Mouse (Mus musculus) lung, embryonic 15.5 days (tissue): ENCODE results near the gene Phldb2. TPM values are rescaled to one million over a fixed set of nuclear protein-coding genes. Genes with fewer than 3 reads are reported as not detected.

Experiments used
- ATAC-seq: fragments of 200-750 bp; cut with Nextera tagmentation; 2 replicates; pipeline ENCODE4 v1.8.0; 2017; ENCODE audit warnings: moderate number of reproducible peaks, borderline replicate concordance; ENCODE audit not compliant: low FRiP score, low TSS enrichment; ENCODE audit errors: extremely low read depth
- H3K27ac ChIP-seq: fragments of 300-500 bp; sonication (generic); 2 replicates; pipeline ENCODE4 v1.5.1; 2015; ENCODE audit warnings: moderate library complexity, mild to moderate bottlenecking, inconsistent platforms
- H3K27me3 ChIP-seq: fragments of 300-500 bp; sonication (generic); 2 replicates; pipeline ENCODE4 v1.6.1; 2015; ENCODE audit warnings: inconsistent platforms
- H3K36me3 ChIP-seq: fragments of 300-500 bp; sonication (generic); 2 replicates; pipeline ENCODE4 v1.6.1; 2015; ENCODE audit warnings: inconsistent platforms
- H3K4me1 ChIP-seq: fragments of 300-500 bp; sonication (generic); 2 replicates; pipeline ENCODE4 v1.6.1; 2015; ENCODE audit warnings: inconsistent platforms
- H3K4me2 ChIP-seq: fragments of 300-500 bp; sonication (generic); 2 replicates; pipeline ENCODE4 v1.6.1; 2015; ENCODE audit warnings: inconsistent platforms, mild to moderate bottlenecking, moderate library complexity
- H3K4me3 ChIP-seq: fragments of 300-500 bp; sonication (generic); 2 replicates; pipeline ENCODE4 v1.5.1; 2015; ENCODE audit warnings: mild to moderate bottlenecking, inconsistent platforms
- H3K9ac ChIP-seq: fragments of 300-500 bp; sonication (generic); 2 replicates; pipeline ENCODE4 v1.6.1; 2015; ENCODE audit warnings: inconsistent platforms
- H3K9me3 ChIP-seq: fragments of 300-500 bp; sonication (generic); 2 replicates; pipeline ENCODE4 v1.6.1; 2016; ENCODE audit warnings: inconsistent platforms
- WGBS: fragments of 180-500 bp; shearing (Covaris S2); methylation state at CpG from one replicate; pipeline ENCODE4 v1.1.7; 2015; 5-methylcytosine and 5-hydroxymethylcytosine counted together
- polyA plus RNA-seq: library from polyadenylated mRNA; unstranded; fragments of >200 nt; fragmentation: Nextera tagmentation; extraction: Ambion mirVana; gene quantifications from 2 replicates; pipeline ENCODE4 v1.2.1, GENCODE M21; 2015

Gene Phldb2
- polyA plus RNA-seq, 1 experiment from 2014 or later, result 58.9 TPM

- peak; percentile 53 for ATAC-seq
- Histone ChIP-seq H3K27me3 (no peaks in the 10 kb centered on the region), H3K27ac (peak overlapping the region; percentile 60), H3K36me3 (peaks cover 6% of the 10 kb centered on the region), H3K4me2 (no peak overlapping the region), H3K4me3 (no peak overlapping the region), H3K4me1 (peaks cover 49% of the 10 kb centered on the region), H3K9me3 (no peaks in the 10 kb centered on the region), H3K9ac (no peak overlapping the region)
- 50% methylated on average over 11 of the region's 11 CpGs for WGBS
Observed at GRCm38 (mm10) chr16:45830096-45830866, 123.1 kb downstream of the Phldb2 start.

GRCm38 (mm10) chr16:45825309-45825708, 128.1 kb downstream of the Phldb2 start:
- ATAC-seq, result no peak
- H3K4me1 ChIP-seq, result peaks cover 24% of the 10 kb centered on the region
- H3K27ac ChIP-seq, result no peak overlapping the region
- no peak overlapping the region for H3K4me3 ChIP-seq
- no peak overlapping the region for H3K4me2 ChIP-seq
- H3K9ac ChIP-seq, result no peak overlapping the region
- no peaks in the 10 kb centered on the region for H3K9me3 ChIP-seq
- peaks cover 22% of the 10 kb centered on the region for H3K36me3 ChIP-seq
- WGBS, result 83% methylated on average over 10 of the region's 10 CpGs
- no peaks in the 10 kb centered on the region for H3K27me3 ChIP-seq

- Histone ChIP-seq H3K27me3 (no peaks in the 10 kb centered on the region), H3K9me3 (no peaks in the 10 kb centered on the region), H3K36me3 (peaks cover 28% of the 10 kb centered on the region), H3K4me3 (no peak overlapping the region), H3K9ac (no peak overlapping the region), H3K27ac (peak overlapping the region; percentile 9; the same call in 1 of the 2 replicates), H3K4me2 (no peak overlapping the region), H3K4me1 (peaks cover 13% of the 10 kb centered on the region)
- WGBS, result 40% methylated on average over 4 of the region's 4 CpGs
- no peak for ATAC-seq
Observed at GRCm38 (mm10) chr16:45824025-45824424, 129.4 kb downstream of the Phldb2 start.

- Histone ChIP-seq H3K36me3 (peaks cover 22% of the 10 kb centered on the region), H3K4me2 (no peak overlapping the region), H3K9me3 (no peaks in the 10 kb centered on the region), H3K4me1 (peaks cover 6% of the 10 kb centered on the region; the same call in 1 of the 2 replicates), H3K27ac (no peak overlapping the region), H3K27me3 (no peaks in the 10 kb centered on the region), H3K9ac (no peak overlapping the region), H3K4me3 (no peak overlapping the region)
- no peak for ATAC-seq
- 86% methylated on average over 4 of the region's 4 CpGs for WGBS
Observed at GRCm38 (mm10) chr16:45819911-45820310, 133.5 kb downstream of the Phldb2 start.

GRCm38 (mm10) chr16:45817795-45818194, 135.6 kb downstream of the Phldb2 start:
- peaks cover 16% of the 10 kb centered on the region for H3K36me3 ChIP-seq
- H3K27me3 ChIP-seq, result no peaks in the 10 kb centered on the region
- H3K9me3 ChIP-seq, result no peaks in the 10 kb centered on the region
- H3K4me2 ChIP-seq, result no peak overlapping the region
- no peak overlapping the region for H3K4me3 ChIP-seq
- no peak for ATAC-seq
- H3K4me1 ChIP-seq, result no peaks in the 10 kb centered on the region
- WGBS, result 62% methylated on average over 3 of the region's 3 CpGs
- no peak overlapping the region for H3K27ac ChIP-seq
- H3K9ac ChIP-seq, result no peak overlapping the region

- Histone ChIP-seq H3K4me2 (no peak overlapping the region), H3K9me3 (no peaks in the 10 kb centered on the region), H3K4me3 (no peak overlapping the region), H3K27ac (no peak overlapping the region), H3K36me3 (peaks cover 12% of the 10 kb centered on the region), H3K27me3 (no peaks in the 10 kb centered on the region), H3K4me1 (no peaks in the 10 kb centered on the region), H3K9ac (no peak overlapping the region)
- ATAC-seq, result no peak
Observed at GRCm38 (mm10) chr16:45816670-45817069, 136.7 kb downstream of the Phldb2 start.

- Histone ChIP-seq H3K27me3 (no peaks in the 10 kb centered on the region), H3K4me1 (peaks cover 18% of the 10 kb centered on the region), H3K9ac (no peak overlapping the region), H3K9me3 (no peaks in the 10 kb centered on the region), H3K36me3 (peaks cover 8% of the 10 kb centered on the region), H3K27ac (no peak overlapping the region), H3K4me2 (no peak overlapping the region), H3K4me3 (no peak overlapping the region)
- WGBS, result 70% methylated on average over 3 of the region's 3 CpGs
- ATAC-seq, result no peak
Observed at GRCm38 (mm10) chr16:45814611-45815010, 138.8 kb downstream of the Phldb2 start.

GRCm38 (mm10) chr16:45811788-45812187, 141.6 kb downstream of the Phldb2 start:
- H3K4me3 ChIP-seq, result no peak overlapping the region
- H3K27me3 ChIP-seq, result no peaks in the 10 kb centered on the region
- H3K4me1 ChIP-seq, result peaks cover 18% of the 10 kb centered on the region
- no peak overlapping the region for H3K9ac ChIP-seq
- H3K27ac ChIP-seq, result no peak overlapping the region
- no peaks in the 10 kb centered on the region for H3K9me3 ChIP-seq
- H3K36me3 ChIP-seq, result peaks cover 22% of the 10 kb centered on the region
- no peak for ATAC-seq
- no peak overlapping the region for H3K4me2 ChIP-seq

GRCm38 (mm10) chr16:45810829-45811326, 142.5 kb downstream of the Phldb2 start:
- peak; percentile 84; the same call in 1 of the 2 replicates for ATAC-seq
- H3K27ac ChIP-seq, result peak overlapping the region; percentile 81
- peaks cover 26% of the 10 kb centered on the region for H3K36me3 ChIP-seq
- H3K9me3 ChIP-seq, result no peaks in the 10 kb centered on the region
- no peak overlapping the region for H3K4me3 ChIP-seq
- no peak overlapping the region for H3K9ac ChIP-seq
- no peaks in the 10 kb centered on the region for H3K27me3 ChIP-seq
- 32% methylated on average over 6 of the region's 6 CpGs for WGBS
- no peak overlapping the region for H3K4me2 ChIP-seq
- peaks cover 18% of the 10 kb centered on the region for H3K4me1 ChIP-seq

GRCm38 (mm10) chr16:45810155-45810554, 143.2 kb downstream of the Phldb2 start:
- Histone ChIP-seq H3K9me3 (no peaks in the 10 kb centered on the region), H3K4me1 (peaks cover 18% of the 10 kb centered on the region), H3K27me3 (no peaks in the 10 kb centered on the region), H3K27ac (peak overlapping the region; percentile 81), H3K4me3 (no peak overlapping the region), H3K9ac (no peak overlapping the region), H3K36me3 (peaks cover 24% of the 10 kb centered on the region), H3K4me2 (no peak overlapping the region)
- peak; percentile 84 for ATAC-seq
- WGBS, result 33% methylated on average over 2 of the region's 2 CpGs

GRCm38 (mm10) chr16:45804708-45805107, 148.7 kb downstream of the Phldb2 start:
- H3K36me3 ChIP-seq, result peaks cover 41% of the 10 kb centered on the region
- 31% methylated on average over 3 of the region's 3 CpGs for WGBS
- ATAC-seq, result peak; percentile 57; the same call in 1 of the 2 replicates
- no peaks in the 10 kb centered on the region for H3K9me3 ChIP-seq
- H3K9ac ChIP-seq, result no peak overlapping the region
- H3K4me2 ChIP-seq, result no peak overlapping the region
- H3K4me1 ChIP-seq, result peaks cover 1% of the 10 kb centered on the region
- H3K4me3 ChIP-seq, result no peak overlapping the region
- no peaks in the 10 kb centered on the region for H3K27me3 ChIP-seq
- no peak overlapping the region for H3K27ac ChIP-seq

- H3K36me3 ChIP-seq, result peaks cover 33% of the 10 kb centered on the region
- H3K27ac ChIP-seq, result no peak overlapping the region
- peaks cover 8% of the 10 kb centered on the region for H3K4me1 ChIP-seq
- H3K4me2 ChIP-seq, result no peak overlapping the region
- no peaks in the 10 kb centered on the region for H3K9me3 ChIP-seq
- 52% methylated on average over 2 of the region's 2 CpGs for WGBS
- no peaks in the 10 kb centered on the region for H3K27me3 ChIP-seq
- H3K4me3 ChIP-seq, result no peak overlapping the region
- no peak overlapping the region for H3K9ac ChIP-seq
- ATAC-seq, result no peak
Observed at GRCm38 (mm10) chr16:45800406-45800805, 153.0 kb downstream of the Phldb2 start.
